Comparison of ENCODE assay signal across 8 mouse cellular contexts in genomic region chr15:103183135-103183534, GRCm38 (mm10). TPM values are rescaled to one million over a fixed set of nuclear protein-coding genes. Genes with fewer than 3 reads are reported as not detected.
A peak's percentile ranks its signal among the peaks of the same experiment; 100 is the strongest.
DNase-seq lines count a peak whose midpoint lies in the region; ATAC-seq and TF ChIP-seq lines count a peak whose summit lies in the region.

No protein-coding gene starts in this region.

- no peak overlapping the region for H3K27ac ChIP-seq in thymus, adult 2 months (ENCODE audit: control insufficient read depth, insufficient read depth, low read length)
- H3K27ac ChIP-seq in liver, embryonic 14.5 days, result no peak overlapping the region

- no peak overlapping the region for H3K9ac ChIP-seq in liver, embryonic 14.5 days (replicated peaks)

- H3K36me3 ChIP-seq in thymus, adult 2 months (ENCODE audit: control insufficient read depth, insufficient read depth, low read length), result no peaks in the 10 kb centered on the region
- H3K36me3 ChIP-seq in liver, embryonic 14.5 days (replicated peaks; ENCODE audit: control insufficient read depth, insufficient read depth, low read depth), result no peaks in the 10 kb centered on the region

- ATAC-seq in inflammation-experienced regulatory T-cells, adult 6 months, result peak; percentile 66
- no peak; the same call in 1 of the 2 replicates for ATAC-seq in liver, embryonic 14.5 days (ENCODE audit: insufficient read depth)

- H3K4me3 ChIP-seq in thymus, adult 2 months (ENCODE audit: control insufficient read depth, insufficient read depth, low read length), result no peak overlapping the region
- peak overlapping the region in 1 of 2 experiments; percentile 14; a peak in 1 of 4 replicates for H3K4me3 ChIP-seq in liver, embryonic 14.5 days (ENCODE audit: insufficient read depth in 1 of 2, low read depth in 2 of 2, low read length in 2 of 2)

- peak; percentile 52 for DNase-seq in thymus, adult 2 months
- DNase-seq in thymus, adult 18-20 months, result no peak
- peak; percentile 65 for DNase-seq in c-Kit-positive CD71-positive TER-119-negative erythroid progenitor cells, embryonic 14.5 days (ENCODE audit: low read depth)
- DNase-seq in forelimb bud, embryonic 11.5 days (ENCODE audit: low read depth, low spot score), result peak; percentile 78
- DNase-seq in liver, embryonic 14.5 days (ENCODE audit: low read depth in 3 of 3, low spot score in 3 of 3), result peak in 2 of 3 experiments; percentile 36 to 50
- peak; percentile 79 for DNase-seq in neural tube, embryonic 10.5 days (ENCODE audit: extremely low spot score, low spot score)
- DNase-seq in thymus, postnatal 14 days, result peak; percentile 68

- H3K4me2 ChIP-seq in liver, embryonic 14.5 days (ENCODE audit: low read depth), result peak overlapping the region; percentile 59

- H3K27me3 ChIP-seq in thymus, adult 2 months (ENCODE audit: control insufficient read depth, insufficient read depth, low read length), result peaks cover 14% of the 10 kb centered on the region; the same call in 1 of the 2 replicates
- H3K27me3 ChIP-seq in liver, embryonic 14.5 days (ENCODE audit: control insufficient read depth, insufficient read depth, low read length), result peaks cover 49% of the 10 kb centered on the region

- no peak for TF ChIP-seq POLR2A in thymus, adult 2 months (IDR thresholded peaks at IDR 0.05; ENCODE audit: control insufficient read depth, extremely low read depth, insufficient read depth, low read length, poor library complexity)

- 3% methylated on average over 21 of the region's 21 CpGs for WGBS in thymus, adult 2 months
- 2% methylated on average over 21 of the region's 21 CpGs for WGBS in liver, embryonic 14.5 days (ENCODE audit: insufficient replicate concordance)

- TF ChIP-seq EP300 in liver, embryonic 14.5 days (IDR thresholded peaks at IDR 0.05; ENCODE audit: low read depth), result no peak

- TF ChIP-seq CTCF in thymus, adult 2 months (IDR thresholded peaks at IDR 0.05; ENCODE audit: borderline replicate concordance, control insufficient read depth, extremely low read depth, insufficient read depth, low read length, poor library complexity), result peak; percentile 84
- TF ChIP-seq CTCF in liver, embryonic 14.5 days (IDR thresholded peaks at IDR 0.05; ENCODE audit: low read depth), result peak; percentile 82

- no peaks in the 10 kb centered on the region for H3K9me3 ChIP-seq in liver, embryonic 14.5 days (ENCODE audit: control insufficient read depth, low read length)

- H3K4me1 ChIP-seq in thymus, adult 2 months (replicated peaks; ENCODE audit: control insufficient read depth, insufficient read depth, low read length), result peaks cover 10% of the 10 kb centered on the region; the same call in 1 of the 2 replicates
- peaks cover 0 to 7% of the 10 kb centered on the region in 2 experiments; a peak in 2 of 4 replicates for H3K4me1 ChIP-seq in liver, embryonic 14.5 days (replicated peaks; ENCODE audit: control insufficient read depth in 2 of 2, insufficient read depth in 2 of 2, low read length in 1 of 2)

RNA-seq across cellular contexts. Expression of gene Smug1, which starts 16.2 kb away (rescaled TPM):
- polyA plus RNA-seq in thymus, adult 2 months (2012; rRNA removed), result 24.2 and 25.1 TPM in 2 replicates
- polyA plus RNA-seq in inflammation-experienced regulatory T-cells, adult 6 months (2017; shearing (Covaris generic)), result 1 to 10 TPM; 3.8 to 7.3 (median 6.4) TPM
- 3.6 and 4.4 TPM in 2 replicates for polyA plus RNA-seq in liver, embryonic 14.5 days (2012; rRNA removed)
- polyA plus RNA-seq in liver, embryonic 14.5 days (2014; fragmentation: Nextera tagmentation; extraction: Ambion mirVana), result 3.8 and 4.7 TPM in 2 replicates

RNA-seq across cellular contexts. Expression of gene Cbx5, which starts 56.5 kb away (rescaled TPM):
- 34.2 and 37.0 TPM in 2 replicates for polyA plus RNA-seq in thymus, adult 2 months (2012; rRNA removed)
- 10 to 100 TPM; 21.7 to 48.8 (median 23.8) TPM for polyA plus RNA-seq in inflammation-experienced regulatory T-cells, adult 6 months (2017; shearing (Covaris generic))
- 27.8 and 32.4 TPM in 2 replicates for polyA plus RNA-seq in liver, embryonic 14.5 days (2012; rRNA removed)
- 54.4 and 57.1 TPM in 2 replicates for polyA plus RNA-seq in liver, embryonic 14.5 days (2014; fragmentation: Nextera tagmentation; extraction: Ambion mirVana)

RNA-seq across cellular contexts. Expression of gene Hnrnpa1, which starts 57.1 kb away (rescaled TPM):
- polyA plus RNA-seq in thymus, adult 2 months (2012; rRNA removed), result 155 and 178 TPM in 2 replicates
- 100 to 1,000 TPM; 360 to 441 (median 366) TPM for polyA plus RNA-seq in inflammation-experienced regulatory T-cells, adult 6 months (2017; shearing (Covaris generic))
- polyA plus RNA-seq in liver, embryonic 14.5 days (2012; rRNA removed), result 329 and 510 TPM in 2 replicates
- polyA plus RNA-seq in liver, embryonic 14.5 days (2014; fragmentation: Nextera tagmentation; extraction: Ambion mirVana), result 240 and 270 TPM in 2 replicates

Comparison
In these comparisons a context has a peak if more than half of its experiments do, and no peak if none do; other contexts are left out.
1. DNase-seq: peak in thymus, adult 2 months (single experiment), c-Kit-positive CD71-positive TER-119-negative erythroid progenitor cells, embryonic 14.5 days (single experiment), forelimb bud, embryonic 11.5 days (single experiment), liver, embryonic 14.5 days (2 of 3), neural tube, embryonic 10.5 days (single experiment) and thymus, postnatal 14 days (single experiment); none in thymus, adult 18-20 months (0 of 2).